Mouse (Mus musculus) neutrophil, adult 65 days (primary cell): ENCODE results near the gene Asb12. TPM values are rescaled to one million over a fixed set of nuclear protein-coding genes. Genes with fewer than 3 reads are reported as not detected.

Experiments used
- total RNA-seq: library from RNA; stranded (reverse); gene quantifications from 2 replicates; pipeline ENCODE4 v1.2.4, GENCODE M21; 2023

Gene Asb12
- not detected in 2 replicates for total RNA-seq

DNA sequence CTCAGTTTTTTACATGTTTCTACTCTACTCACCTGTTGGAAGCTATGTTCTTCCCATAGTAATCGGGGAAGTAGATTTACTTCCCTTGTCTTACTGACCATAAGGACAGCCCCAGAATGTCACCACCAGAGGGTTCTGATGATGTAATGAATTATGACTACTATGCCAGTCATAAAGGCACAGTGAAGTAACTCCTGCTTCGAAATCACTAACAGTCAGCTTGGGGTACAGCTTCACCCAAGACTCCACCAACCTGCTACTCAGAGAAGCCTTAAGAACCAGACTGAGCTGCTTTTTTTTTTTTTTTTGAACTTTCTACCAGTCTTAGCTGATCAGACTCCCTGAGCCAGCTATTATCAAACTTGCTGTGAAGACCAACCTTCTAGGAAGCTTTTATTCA is at the start of gene Asb12, which contains the start of gene Pfn5:
Gene Asb12, minus strand, starts transcription at position 101 of the 400 bp plus-strand sequence.
Gene Pfn5, plus strand, starts transcription at position 218 of the 400 bp plus-strand sequence.

DNA sequence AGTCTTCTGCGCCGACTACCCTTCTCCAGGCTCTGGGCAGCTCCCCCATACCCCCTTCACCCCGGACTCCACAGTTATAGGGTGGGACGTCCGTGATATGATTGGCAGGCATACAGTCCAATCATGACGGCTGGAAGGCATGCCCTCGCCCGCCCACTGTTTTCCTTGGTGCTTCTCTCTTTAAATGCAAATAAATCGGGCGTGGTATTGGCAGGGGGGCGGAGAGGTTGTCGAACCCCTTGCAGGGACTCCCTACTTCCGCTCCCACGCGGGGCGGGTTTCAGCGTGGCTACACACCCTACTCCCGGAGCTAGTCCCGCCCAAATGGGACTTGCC is 113.0 kb downstream of the Asb12 start, which contains the start of gene Amer1:
Gene Amer1, minus strand, starts transcription at position 97 of the 336 bp plus-strand sequence.

Other genes with a start within 250 kb of the Asb12 start
- 1.2 and 1.6 TPM in 2 replicates for gene Amer1, start 113.1 kb downstream of the Asb12 start, total RNA-seq
- gene Pfn5, start 117 bp upstream of the Asb12 start, total RNA-seq, result not detected in 2 replicates
- gene Zc4h2, start 100.5 kb upstream of the Asb12 start, total RNA-seq, result 0.50 and 0.82 TPM in 2 replicates
- gene Zc3h12b, start 153.7 kb upstream of the Asb12 start, total RNA-seq, result not detected in 2 replicates